Mouse (Mus musculus) adipose tissue, adult 10 weeks (tissue): ENCODE measurements around the gene Anxa8. TPM values are rescaled to one million over a fixed set of nuclear protein-coding genes. Genes with fewer than 3 reads are reported as not detected.

ENCODE experiments used
- polyA plus RNA-seq: library from polyadenylated mRNA; stranded (reverse); fragments of 350-450 nt; fragmentation: Illumina TruSeq; extraction: RNeasy Lipid Tissue Mini Kit (QIAGEN cat#74804); gene quantifications from one replicate; pipeline ENCODE4 v1.2.3, GENCODE M21; 2014; ENCODE audit warnings: low read depth, low replicate concordance

The Anxa8 gene
- polyA plus RNA-seq, result 7.4 TPM

GRCm38 (mm10) chr14:34085731-34086130, at the start of gene Anxa8:
TSS of gene Anxa8 (plus strand) at chr14:34085981.

GRCm38 (mm10) chr14:34052516-34052915, 33.3 kb upstream of the Anxa8 start, which contains the start of gene Antxrl:
TSS of gene Antxrl (plus strand) at chr14:34052707.

GRCm38 (mm10) chr14:34102601-34103000, 16.8 kb downstream of the Anxa8 start, which contains the start of gene A630023A22Rik:
TSS of gene A630023A22Rik (minus strand) at chr14:34102754.

Other genes starting within 250 kb of the Anxa8 start
- gene Gdf10, start 162.4 kb upstream of the Anxa8 start, polyA plus RNA-seq, result 16.8 TPM
- gene Gdf2, start 144.9 kb upstream of the Anxa8 start, polyA plus RNA-seq, result 0.25 TPM
- gene Rbp3, start 132.0 kb upstream of the Anxa8 start, polyA plus RNA-seq, result not detected
- gene Zfp488, start 107.2 kb upstream of the Anxa8 start, polyA plus RNA-seq, result not detected
- 0.15 TPM for gene Gm30083, start 70.8 kb upstream of the Anxa8 start, polyA plus RNA-seq
- gene Gm5460, start 69.2 kb upstream of the Anxa8 start, polyA plus RNA-seq, result 3.2 TPM
- gene Antxrl, start 33.3 kb upstream of the Anxa8 start, polyA plus RNA-seq, result 3.3 TPM
- gene A630023A22Rik, start 16.8 kb downstream of the Anxa8 start, polyA plus RNA-seq, result 0.32 TPM
- gene Npy4r, start 66.5 kb downstream of the Anxa8 start, polyA plus RNA-seq, result not detected
- gene Gprin2, start 115.7 kb downstream of the Anxa8 start, polyA plus RNA-seq, result 0.65 TPM
- gene Syt15, start 133.6 kb downstream of the Anxa8 start, polyA plus RNA-seq, result 2.7 TPM
- 8.5 TPM for gene Shld2, start 224.5 kb downstream of the Anxa8 start, polyA plus RNA-seq
- 128 TPM for gene Glud1, start 224.7 kb downstream of the Anxa8 start, polyA plus RNA-seq